Mouse (Mus musculus): Measurements from ENCODE around the gene Ppfia1.
A peak's percentile ranks its signal among the peaks of the same experiment; 100 is the strongest.

Ppfia1 gene

DNA sequence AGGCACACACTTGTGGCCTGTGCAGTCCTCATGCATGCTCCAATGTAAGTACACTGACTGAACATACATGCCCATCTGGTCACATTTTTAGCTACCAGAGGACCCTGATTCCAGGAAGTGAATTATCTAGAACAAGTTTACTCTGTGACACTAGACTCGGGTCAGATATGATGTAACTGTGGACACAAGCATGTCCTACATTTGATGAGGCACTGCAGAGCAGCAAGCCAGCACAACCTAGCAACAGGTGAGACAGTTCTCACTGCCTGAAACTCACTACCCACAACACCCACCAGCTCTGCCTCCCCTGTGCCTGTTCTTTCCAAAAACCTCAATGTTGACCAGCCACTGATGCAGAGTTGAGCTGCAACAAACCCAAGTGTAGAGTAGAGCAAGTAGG lies 2.7 kb downstream of the Ppfia1 start:
- DNase-seq (ENCODE audit: low read depth, low spot score) = no peak

DNA sequence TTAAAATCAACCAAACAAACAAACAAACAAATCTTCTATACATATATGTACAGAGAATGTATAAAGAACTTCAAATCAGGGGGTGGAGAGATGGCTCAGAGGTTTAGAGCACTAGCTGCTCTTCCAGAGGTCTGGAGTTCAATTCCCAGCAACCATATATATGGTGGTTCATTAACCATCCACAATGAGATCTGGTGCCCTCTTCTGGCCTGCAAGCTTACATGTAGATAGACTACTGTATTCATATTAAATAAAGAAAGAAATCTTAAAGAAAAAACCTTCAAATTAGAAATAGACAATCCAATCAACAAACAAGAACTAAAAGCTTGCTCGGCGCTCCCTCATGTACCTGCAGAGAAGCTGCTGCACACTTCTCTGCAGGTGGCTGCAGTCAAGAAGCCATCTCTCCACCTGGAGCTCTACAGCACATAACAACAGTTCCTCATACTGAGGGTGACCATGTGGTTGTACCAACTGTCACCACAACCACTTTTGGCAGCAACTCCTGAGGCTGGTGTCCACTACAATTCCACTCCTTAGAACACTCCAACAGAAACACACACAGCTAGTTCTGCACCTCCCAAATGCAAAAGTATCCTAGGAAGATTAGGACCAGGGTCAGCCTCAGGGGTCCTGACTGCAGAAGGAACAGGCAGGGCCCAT lies 3.5 kb downstream of the Ppfia1 start:
- no peak for DNase-seq (ENCODE audit: low read depth, low spot score)

DNA sequence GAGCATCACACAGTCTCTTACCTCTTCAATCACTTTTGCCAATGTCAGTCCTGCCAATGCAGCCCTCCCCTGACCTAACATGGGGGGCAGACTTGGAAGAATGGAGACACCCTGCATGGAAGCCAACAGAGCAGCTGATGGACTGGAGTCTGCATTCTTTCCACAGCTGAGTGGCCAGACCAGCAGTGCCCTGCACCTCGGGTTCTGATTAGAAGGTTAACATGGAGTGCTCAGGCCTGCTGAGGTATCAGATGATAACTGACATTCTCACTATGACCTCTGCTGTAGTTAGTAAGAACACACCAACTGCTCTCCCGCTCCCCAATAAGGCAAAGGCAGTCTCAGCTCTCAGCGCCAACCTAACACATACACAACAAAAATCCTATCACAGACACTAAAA lies 8.3 kb downstream of the Ppfia1 start:
- no peak for DNase-seq (ENCODE audit: low read depth, low spot score)

DNA sequence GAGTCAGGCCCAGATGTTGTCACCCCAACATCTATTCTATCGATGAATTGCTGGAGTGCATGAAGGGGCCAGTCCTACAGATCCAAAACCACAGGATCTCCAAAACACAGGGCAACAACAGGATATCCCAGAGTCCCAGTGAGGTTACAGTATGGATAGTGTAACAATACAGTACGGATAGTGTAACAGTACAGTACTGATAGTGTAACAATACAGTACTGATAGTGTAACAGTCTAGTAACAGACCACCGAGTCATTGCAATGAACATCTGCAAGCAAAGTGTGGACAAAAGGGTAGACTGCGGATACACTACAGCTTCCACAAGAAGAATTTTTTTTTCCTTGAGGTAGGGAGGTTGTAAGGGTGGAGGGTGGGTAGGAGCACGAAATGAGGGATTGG lies 12.2 kb downstream of the Ppfia1 start:
- DNase-seq (ENCODE audit: low read depth, low spot score) = no peak

DNA sequence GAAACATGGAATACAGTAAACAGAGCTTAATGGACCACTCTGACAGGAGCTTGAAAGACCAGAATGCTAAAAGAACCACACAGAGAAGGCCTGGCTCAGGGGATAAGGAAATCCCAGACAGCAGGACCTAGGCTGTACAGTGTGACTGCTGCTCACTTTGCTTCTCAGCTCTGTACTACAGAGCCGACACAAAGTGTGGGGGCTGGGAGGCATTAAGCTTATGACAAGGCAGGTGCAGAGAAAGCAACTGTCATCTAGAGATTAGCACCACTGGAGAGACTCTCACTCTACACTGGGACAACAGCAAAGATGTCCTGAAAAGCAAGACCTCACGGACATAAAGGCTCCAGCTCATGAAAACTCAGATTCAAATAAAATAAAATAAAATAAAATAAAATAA lies 14.4 kb downstream of the Ppfia1 start:
- DNase-seq (ENCODE audit: low read depth, low spot score) = no peak

DNA sequence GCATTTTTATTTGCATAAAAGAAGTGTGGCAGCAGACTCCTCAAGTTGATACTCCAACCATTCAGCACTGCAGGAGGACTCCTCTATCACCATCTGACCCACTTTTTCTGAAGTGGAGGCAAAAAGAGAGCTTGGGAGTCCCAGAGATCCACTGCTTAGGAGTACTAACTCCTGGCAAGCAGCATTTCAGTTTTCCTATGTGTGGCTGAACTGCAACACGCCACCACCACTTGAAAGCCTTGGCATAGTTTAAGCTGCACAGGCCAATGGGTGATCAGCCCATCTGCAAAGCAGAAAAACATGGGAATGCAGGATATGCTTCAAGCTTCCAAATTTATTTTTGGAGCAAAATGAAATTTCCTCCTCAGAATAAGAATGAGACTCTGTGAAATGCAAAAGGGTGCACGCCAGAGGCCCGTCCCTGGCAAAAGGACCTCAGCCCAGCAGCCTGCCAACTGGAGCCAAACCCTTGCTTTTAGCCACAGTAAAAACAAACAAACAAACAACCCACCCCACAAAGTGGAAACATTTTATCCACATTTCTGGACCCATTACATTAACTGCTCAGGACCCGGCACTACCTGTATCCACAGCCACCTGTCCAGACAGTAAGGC lies 15.4 kb downstream of the Ppfia1 start:
- no peak for DNase-seq (ENCODE audit: low read depth, low spot score)

DNA sequence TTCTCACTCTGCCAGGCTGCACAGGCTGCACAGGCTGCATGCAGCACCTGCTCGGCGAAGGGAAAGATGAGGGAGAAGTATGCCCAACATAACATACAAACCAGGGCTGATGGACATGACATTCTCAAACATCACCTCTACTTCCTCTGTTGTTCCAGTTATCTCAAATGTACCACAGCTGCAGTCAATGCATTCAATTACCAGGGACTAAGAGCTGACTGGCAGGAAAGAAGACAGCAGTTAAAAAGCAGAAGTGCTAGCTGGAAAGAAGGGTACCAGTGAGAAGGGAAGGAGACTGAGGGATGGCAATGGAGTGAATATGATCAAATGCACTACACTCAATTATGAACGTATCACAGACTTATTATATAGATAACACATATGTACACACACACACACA lies 17.2 kb downstream of the Ppfia1 start:
- DNase-seq (ENCODE audit: low read depth, low spot score) = no peak

DNA sequence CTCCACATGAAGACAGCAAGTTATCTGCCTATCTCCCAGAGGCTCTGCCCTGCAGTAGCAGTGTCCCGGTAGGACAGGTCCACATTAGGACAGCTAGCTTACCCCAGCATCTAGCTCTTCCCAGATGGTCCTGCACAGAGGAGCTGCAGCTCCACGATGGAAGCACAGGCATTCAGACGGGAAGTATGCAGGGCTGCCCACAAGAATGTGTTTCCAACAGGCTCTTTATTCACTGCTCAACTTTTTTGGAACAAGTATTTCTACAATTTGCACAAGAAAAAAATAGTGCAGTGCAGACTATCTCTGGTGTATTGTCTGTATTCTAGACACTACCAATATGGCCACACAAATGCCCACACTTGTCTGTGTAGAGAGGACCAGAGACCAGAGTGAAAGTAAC lies 18.8 kb downstream of the Ppfia1 start:
- DNase-seq (ENCODE audit: low read depth, low spot score) = no peak

DNA sequence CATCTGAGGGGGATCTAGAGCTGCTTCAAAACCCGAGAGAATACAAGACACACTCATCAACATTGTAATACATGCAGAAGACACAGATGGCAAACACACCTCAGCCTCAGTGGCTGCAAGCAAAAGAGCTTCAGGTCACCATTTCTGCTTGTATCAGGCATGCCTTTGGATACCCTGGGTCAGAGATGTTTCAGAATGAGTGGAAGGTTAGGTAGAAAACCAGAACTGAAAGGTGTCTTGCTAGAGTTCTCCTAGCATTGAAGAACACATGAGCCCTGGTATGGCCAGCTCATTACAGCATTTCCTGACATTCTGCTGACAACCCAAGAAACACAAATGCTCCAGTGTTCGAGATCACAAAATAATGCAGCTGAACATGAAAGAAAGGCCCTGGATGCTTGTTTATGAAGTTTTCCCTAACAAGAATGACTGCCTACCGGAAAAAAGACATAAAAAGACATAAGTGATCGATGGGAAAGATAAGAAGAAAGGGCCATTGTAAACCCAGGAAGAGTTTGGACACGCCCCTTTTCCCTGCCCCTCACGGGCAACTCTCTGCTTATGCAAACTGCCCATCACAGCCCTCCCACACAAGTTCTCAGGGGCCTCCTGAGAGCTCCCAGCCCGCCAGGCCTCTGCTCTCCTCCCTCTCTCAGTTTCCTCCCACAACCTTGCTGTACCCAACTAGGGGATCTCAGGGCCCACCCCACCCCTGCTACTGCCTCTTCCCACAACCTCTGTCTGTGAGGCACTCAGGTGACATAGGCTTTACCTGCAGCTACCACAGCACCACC lies 21.7 kb downstream of the Ppfia1 start:
- peak; percentile 30 for DNase-seq (ENCODE audit: low read depth, low spot score)

DNA sequence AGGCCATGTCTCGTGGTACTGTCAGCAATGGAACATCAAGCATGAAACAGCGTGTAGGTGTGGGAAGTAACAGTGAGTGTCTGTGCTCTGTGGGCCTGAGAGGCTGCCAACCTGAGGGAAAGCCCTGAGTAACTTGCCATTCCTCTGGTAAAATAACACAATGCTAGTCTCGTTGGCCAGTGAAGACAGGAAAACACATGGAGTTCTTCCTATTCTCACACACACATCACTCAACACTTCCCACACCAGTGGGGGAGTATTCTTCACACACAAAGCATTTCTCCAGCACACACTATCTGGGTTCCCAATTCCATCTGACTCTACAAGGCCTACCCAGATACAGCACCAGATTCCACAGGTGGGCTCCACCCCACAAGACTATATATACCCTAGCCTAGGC lies 23.7 kb downstream of the Ppfia1 start:
- no peak for DNase-seq (ENCODE audit: low read depth, low spot score)

DNA sequence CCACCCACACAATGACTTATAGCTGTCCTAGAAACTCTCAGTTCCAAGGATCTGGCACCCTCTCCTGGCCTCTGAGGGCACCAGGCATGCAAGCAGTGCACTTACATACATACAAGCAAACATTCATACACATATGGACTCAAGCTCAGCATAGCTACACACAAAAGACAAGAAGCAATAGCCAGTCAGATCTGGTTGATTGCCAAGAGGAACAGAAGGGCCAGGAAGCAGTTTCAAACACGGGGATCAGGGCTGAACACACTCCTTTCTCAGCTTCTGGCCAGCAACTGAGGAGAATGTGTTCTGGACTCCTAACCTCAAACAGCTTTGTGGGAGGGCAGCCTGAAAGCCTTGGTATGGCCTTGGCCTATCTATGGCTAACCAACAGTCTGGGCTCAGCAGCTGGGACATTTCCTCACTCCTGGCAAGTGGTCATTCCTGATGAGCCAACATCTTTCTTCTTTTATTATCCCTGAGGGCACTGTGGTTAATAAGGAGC lies 25.8 kb downstream of the Ppfia1 start:
- DNase-seq (ENCODE audit: low read depth, low spot score) = no peak

DNA sequence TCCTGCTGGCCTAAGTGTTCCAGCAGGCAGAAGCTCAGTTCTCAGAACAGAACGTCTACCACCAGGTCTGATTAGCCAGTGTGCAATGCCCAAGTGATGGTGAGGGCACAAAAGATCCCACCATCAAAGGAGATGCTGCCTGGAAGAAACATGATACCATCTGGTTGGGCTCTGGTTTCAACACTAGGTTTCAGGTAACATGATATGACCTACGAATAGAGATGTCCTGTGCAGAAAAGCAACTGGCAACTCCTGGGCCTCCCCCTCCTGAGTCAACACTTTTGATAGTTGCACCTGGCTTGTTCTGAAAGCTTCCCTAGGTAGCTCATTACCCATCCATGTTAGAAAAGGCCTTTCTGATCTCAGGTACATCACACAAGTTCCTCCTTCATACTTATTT lies 26.9 kb downstream of the Ppfia1 start:
- DNase-seq (ENCODE audit: low read depth, low spot score) = peak; percentile 18

DNA sequence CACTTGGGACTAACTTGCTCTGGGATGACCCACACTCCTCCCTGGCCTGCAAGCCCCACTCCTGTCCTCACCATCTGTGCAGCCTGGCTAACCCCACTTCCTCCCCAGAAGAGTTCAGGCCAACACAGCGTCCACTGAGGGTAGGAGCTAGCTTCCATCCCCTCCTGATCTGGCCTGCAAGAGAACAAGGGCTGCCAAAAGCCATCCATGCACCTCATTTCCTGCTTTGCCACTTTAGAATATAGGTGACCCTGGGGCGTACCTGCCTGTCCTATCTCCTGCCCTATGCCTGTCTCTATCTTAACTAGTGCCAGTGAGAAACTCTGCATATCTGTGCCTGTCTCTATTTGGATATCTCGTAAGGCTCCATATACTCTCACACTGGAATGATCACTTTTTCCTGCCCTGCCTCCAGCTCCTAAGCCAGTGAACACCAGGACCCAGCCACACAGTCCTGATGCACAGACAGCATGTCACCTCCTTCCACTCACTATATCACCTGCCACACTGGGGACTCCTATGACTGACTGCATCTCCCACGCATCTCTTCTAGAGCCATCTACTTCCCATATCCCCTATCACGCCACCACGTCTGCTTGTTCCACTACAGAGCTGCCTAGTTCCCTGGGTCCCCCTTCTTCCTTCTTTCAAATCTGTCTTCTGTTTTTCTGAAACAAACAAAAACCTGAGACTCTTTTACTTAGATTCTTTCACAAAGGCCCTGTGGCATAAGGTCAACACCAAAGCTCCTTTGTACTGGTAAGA lies 28.9 kb downstream of the Ppfia1 start:
- no peak for DNase-seq (ENCODE audit: low read depth, low spot score)

DNA sequence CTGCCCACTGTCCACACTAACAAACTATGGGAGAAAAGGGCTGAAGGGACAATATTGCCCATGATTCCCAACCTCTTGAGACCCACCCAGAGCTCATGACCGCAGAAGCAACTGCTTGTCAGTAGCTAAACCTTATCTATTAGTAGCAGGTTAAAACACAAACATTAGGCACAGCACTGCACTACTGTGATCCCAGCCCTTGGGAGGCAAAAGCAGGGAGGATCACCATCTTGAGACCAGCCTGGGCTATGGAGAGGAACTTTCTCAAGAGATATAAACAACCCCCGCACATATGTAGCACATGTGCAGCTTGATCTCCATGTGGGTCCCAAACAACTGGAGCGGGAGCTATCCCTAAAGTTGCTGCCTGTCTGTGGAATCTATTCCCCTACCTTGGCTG lies 30.1 kb downstream of the Ppfia1 start:
- DNase-seq (ENCODE audit: low read depth, low spot score) = no peak

DNA sequence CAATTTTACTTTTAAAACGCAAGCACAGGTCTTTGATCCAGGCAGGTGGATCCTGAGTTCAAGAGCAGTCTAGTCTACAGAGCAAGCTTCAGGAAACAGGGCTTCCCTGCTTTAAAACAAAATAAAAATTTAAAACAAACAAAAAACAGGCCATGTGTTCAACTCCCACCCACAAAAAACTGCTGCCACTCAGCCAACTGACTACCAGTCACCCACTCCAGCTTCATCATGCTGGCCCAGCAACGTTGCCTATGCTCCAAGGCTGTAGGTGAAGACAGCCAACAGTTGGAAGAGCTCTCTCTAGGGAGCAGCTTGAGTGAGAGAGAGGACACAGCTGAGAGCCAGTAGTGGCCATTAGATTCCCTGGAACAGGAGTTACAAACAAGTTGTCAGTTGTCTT lies 31.6 kb downstream of the Ppfia1 start:
- no peak for DNase-seq (ENCODE audit: low read depth, low spot score)

DNA sequence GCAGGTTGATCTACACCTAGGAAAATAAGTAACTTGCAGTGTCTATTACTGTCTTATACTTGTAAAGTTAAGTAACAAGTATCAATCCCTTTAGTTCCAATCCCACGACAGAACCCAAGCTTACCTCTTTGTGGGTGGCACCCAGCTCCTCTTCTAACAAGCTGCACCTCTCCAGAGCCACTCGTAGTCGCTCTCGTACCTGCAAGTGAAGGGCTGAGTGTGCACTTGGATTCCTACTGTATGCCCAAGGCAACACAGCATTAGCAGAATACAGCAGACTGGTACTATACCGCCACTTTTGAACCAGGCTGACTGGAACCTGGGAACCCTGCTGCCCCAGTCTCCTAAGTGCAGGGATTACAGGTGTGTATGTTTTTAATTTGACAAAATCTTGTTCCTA lies 33.7 kb downstream of the Ppfia1 start:
- no peak for DNase-seq (ENCODE audit: low read depth, low spot score)

DNA sequence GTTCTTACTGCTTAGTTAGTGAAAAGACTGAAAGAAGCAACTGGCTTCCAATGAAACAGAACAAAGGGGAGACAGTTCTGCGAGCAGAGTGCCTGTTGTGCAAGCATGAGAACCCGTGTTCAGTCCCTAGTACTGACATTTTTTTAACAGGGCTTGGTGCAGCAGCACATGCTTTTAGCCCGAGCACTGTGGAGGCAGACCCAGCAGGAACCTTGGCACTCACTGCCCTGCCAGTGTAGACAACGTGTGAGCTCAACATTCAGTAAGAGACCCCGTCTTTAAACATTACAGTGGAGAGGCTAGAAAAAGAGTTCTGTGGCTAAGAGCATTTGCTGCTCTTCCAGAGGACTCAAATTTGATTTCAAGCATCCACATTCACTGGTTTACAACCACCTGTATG lies 36.8 kb downstream of the Ppfia1 start:
- no peak for DNase-seq (ENCODE audit: low read depth, low spot score)

DNA sequence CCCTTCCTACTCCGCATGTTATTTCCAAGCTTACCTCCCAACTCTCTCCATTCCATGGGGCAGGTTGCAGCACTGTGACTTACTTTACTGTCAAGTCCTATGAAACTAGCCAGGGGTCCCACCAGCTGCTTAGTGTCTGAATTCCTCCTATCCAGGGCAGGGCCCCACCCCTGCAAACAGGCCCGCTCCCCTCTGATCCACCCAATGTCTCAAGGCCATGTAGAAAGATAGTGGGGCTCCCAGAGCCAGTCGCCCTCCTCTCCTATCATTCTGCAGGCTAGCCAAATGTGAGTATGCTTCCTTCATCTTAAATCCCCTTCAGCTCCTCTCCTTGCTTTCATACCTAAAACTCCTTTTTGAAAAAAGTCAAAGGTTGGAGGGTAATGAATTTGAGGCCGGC lies 44.4 kb downstream of the Ppfia1 start:
- no peak for DNase-seq (ENCODE audit: low read depth, low spot score)

DNA sequence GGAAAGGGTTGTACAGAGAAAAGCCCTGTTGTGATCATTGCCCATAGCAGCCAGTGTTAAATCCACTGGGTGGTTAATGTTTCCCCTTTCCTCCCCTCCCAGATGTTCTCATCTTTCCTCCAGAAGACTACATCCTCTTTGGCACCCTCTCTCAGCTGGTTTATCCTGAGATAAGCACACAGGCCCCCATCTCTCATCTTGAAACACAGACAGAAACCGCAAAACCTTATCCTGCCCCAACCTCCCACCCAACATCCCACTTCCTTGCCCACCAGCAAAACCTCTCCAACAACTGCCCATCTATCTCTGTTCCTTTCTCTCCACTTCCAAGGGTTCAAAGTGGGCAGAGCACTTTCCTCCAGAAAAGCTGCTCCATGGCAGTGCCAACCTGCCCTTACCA lies 46.7 kb downstream of the Ppfia1 start:
- DNase-seq (ENCODE audit: low read depth, low spot score) = no peak

DNA sequence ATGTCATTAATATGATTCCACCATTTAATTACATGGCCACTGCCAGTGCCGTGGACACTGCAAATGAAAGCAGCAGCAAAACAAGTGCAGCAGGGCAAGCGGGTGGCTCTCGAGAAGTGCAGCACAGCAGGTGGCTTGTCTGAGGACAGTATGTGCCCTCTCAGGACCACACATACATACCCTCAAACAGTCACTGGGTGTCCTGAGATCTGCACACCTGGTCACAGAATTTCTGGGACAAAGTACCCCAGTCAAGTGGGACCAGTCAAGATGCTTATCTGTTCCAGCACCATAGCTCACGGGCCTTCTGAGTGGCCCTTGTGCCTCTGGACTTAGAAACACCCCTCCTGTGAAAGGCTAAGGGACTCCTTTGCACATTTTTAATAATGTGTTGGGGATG lies 49.6 kb downstream of the Ppfia1 start:
- DNase-seq (ENCODE audit: low read depth, low spot score) = no peak

DNA sequence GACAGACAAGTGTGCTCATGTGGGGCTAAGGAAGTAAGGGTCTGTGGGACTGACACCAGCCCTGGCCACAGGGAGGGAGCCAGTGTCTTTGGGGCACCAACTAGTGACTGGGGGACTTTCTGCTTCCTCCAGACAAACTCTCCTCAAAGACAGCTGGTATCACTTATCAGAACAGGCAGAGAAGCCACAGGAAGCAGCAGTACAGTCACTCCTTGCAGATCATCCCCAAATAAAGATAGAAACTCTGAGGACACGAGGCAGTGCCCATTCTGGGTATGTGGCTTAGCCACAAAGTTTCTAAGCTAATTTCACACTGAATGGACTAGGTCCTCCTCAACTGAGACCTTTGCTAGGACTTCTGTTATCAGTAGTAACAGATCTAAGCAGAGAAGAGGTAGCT lies 60.6 kb downstream of the Ppfia1 start:
- DNase-seq (ENCODE audit: low read depth, low spot score) = no peak

DNA sequence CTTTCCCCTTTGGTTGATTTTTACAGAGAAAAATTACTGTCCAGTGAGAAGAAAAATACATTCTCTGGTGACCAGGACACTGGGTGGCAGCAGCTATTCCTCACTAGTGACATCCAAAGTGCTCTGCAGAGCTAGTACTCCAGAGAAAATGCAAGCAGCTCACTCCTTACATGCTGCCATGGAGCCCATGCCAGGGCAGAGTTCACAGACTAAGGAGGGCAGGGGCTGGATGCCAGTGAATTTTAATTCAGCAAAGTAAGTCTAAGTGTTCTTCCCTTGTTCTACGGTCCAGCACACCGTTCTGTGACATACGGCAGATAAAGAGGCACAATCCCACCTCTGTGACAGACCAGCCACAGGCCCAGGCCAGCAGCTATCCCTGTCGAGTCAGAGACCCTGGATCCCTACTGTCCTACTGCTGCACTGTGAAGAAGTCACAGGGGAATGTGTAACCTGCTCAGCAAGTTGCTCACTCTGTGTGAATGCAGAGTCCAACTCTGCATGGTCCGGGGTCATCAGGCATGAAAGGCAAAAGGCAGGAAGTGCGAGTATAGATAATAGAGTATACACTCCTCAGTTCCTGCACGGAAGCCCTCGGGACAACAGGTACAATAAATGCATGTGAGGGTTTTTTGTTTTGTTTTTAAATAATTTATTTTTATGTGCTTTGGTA lies 63.2 kb downstream of the Ppfia1 start:
- no peak for DNase-seq (ENCODE audit: low read depth, low spot score)

Data from mesoderm, embryonic 11.5 days (tissue).